21 mouse cellular contexts compared by ENCODE assay signal in the genomic region with DNA sequence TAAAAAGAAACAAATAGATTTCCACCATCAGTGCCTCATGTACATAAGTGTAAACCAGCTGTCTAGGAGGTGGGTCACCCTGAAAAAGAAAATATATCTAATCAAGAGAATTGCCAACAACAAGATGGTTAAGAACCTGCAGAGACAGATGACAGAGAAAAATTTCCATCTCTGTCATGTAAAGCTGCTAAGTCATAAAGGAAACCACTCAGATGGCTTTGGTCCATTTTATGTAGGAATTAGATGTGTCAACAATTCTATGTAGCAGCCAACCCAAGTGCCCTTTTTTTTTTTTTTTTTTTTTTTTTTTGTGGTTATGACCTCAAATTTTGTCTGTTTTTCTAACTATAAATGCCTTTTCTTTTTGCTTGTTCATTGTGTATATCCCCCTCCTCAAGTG.
"Had no signal": no experiment of that assay in that cellular context is flagged by ENCODE, and none has a peak within 500 bp of the region (broad histone marks: within the 10 kb centered on the region; RNA-seq: fewer than 3 reads in every experiment).

No protein-coding gene starts in this region.

- H3K27ac ChIP-seq: liver, embryonic 15.5 days; lung, embryonic 15.5 days; macrophage; midbrain, embryonic 13.5 days; midbrain, embryonic 15.5 days; neural tube, embryonic 12.5 days; stomach, embryonic 15.5 days; stomach, postnatal 0 days had no signal

- H3K9ac ChIP-seq: liver, embryonic 15.5 days; liver, postnatal 0 days; lung, embryonic 15.5 days; midbrain, embryonic 13.5 days; midbrain, embryonic 15.5 days; neural tube, embryonic 12.5 days; stomach, embryonic 15.5 days had no signal

- H3K4me1 ChIP-seq: liver, embryonic 15.5 days; lung, embryonic 15.5 days; midbrain, embryonic 13.5 days; midbrain, embryonic 15.5 days; neural tube, embryonic 12.5 days; stomach, embryonic 15.5 days had no signal

- DNase-seq: liver, postnatal 0 days; lung, adult 2 months; lung, postnatal 14 days; lung, postnatal 36 days; retina, postnatal 1 day; right cerebral cortex, adult 18-20 months; right cerebral cortex, postnatal 25 days; right cerebral cortex, postnatal 4 days; spleen, adult 18-20 months; thymus, adult 2 months; thymus, postnatal 25 days had no signal

- H3K9me3 ChIP-seq: liver, embryonic 15.5 days; lung, embryonic 15.5 days; megakaryocyte, embryonic 14.5 days; midbrain, embryonic 13.5 days; midbrain, embryonic 15.5 days; neural tube, embryonic 12.5 days; stomach, embryonic 15.5 days had no signal

- ATAC-seq: liver, postnatal 0 days; lung, postnatal 0 days; midbrain, embryonic 13.5 days; midbrain, embryonic 15.5 days had no signal

- H3K4me3 ChIP-seq: liver, embryonic 15.5 days; lung, embryonic 15.5 days; megakaryocyte, embryonic 14.5 days; midbrain, embryonic 13.5 days; midbrain, embryonic 15.5 days; neural tube, embryonic 12.5 days; stomach, embryonic 15.5 days had no signal

- H3K27me3 ChIP-seq: liver, embryonic 15.5 days; lung, embryonic 15.5 days; megakaryocyte, embryonic 14.5 days; midbrain, embryonic 13.5 days; midbrain, embryonic 15.5 days; neural tube, embryonic 12.5 days; stomach, embryonic 15.5 days had no signal
